8 mouse cellular contexts compared by ENCODE assay signal in genomic region chr1:36939506-36940380, GRCm38 (mm10). TPM values are rescaled to one million over a fixed set of nuclear protein-coding genes. Genes with fewer than 3 reads are reported as not detected.
DNase-seq lines count a peak whose midpoint lies in the region; ATAC-seq and TF ChIP-seq lines count a peak whose summit lies in the region.

No protein-coding gene starts in this region.

- H3K9ac ChIP-seq in forebrain, postnatal 0 days = peak overlapping the region; percentile 96
- H3K9ac ChIP-seq in lung, embryonic 15.5 days = peak overlapping the region; percentile 98

- ATAC-seq in G1E (ENCODE audit: extremely low read depth, insufficient number of reproducible peaks, low FRiP score, poor library complexity, severe bottlenecking) = peak; percentile 31
- ATAC-seq in forebrain, postnatal 0 days = peak; percentile 96
- ATAC-seq in lung, embryonic 15.5 days (ENCODE audit: borderline replicate concordance, extremely low read depth, low FRiP score, low TSS enrichment) = peak; percentile 98

- no peaks in the 10 kb centered on the region for H3K27me3 ChIP-seq in G1E (ENCODE audit: insufficient read depth, low read length)
- no peaks in the 10 kb centered on the region for H3K27me3 ChIP-seq in forebrain, postnatal 0 days (ENCODE audit: insufficient read depth, low read length)
- no peaks in the 10 kb centered on the region for H3K27me3 ChIP-seq in lung, embryonic 15.5 days

- H3K36me3 ChIP-seq in G1E (replicated peaks) = peaks cover 4% of the 10 kb centered on the region
- no peaks in the 10 kb centered on the region for H3K36me3 ChIP-seq in forebrain, postnatal 0 days (ENCODE audit: insufficient read depth)
- H3K36me3 ChIP-seq in lung, embryonic 15.5 days = no peaks in the 10 kb centered on the region

- WGBS in forebrain, postnatal 0 days = 3% methylated on average over 79 of the region's 79 CpGs
- under 1% methylated on average over 66 of the region's 79 CpGs for WGBS in lung, embryonic 15.5 days

- H3K9me3 ChIP-seq in G1E (replicated peaks) = no peaks in the 10 kb centered on the region
- H3K9me3 ChIP-seq in forebrain, postnatal 0 days (ENCODE audit: low read length) = no peaks in the 10 kb centered on the region
- no peaks in the 10 kb centered on the region for H3K9me3 ChIP-seq in lung, embryonic 15.5 days

- H3K4me1 ChIP-seq in G1E (ENCODE audit: insufficient read depth, low read depth, low read length) = peaks cover 71% of the 10 kb centered on the region
- peaks cover 13% of the 10 kb centered on the region for H3K4me1 ChIP-seq in forebrain, postnatal 0 days (ENCODE audit: insufficient read depth)
- peaks cover 21% of the 10 kb centered on the region for H3K4me1 ChIP-seq in lung, embryonic 15.5 days

- H3K4me3 ChIP-seq in G1E (ENCODE audit: low read depth, low read length) = peak overlapping the region; percentile 87
- H3K4me3 ChIP-seq in forebrain, postnatal 0 days (ENCODE audit: low read depth, low read length) = peak overlapping the region; percentile 97
- peak overlapping the region; percentile 100 for H3K4me3 ChIP-seq in lung, embryonic 15.5 days

- no peak for TF ChIP-seq CTCF in G1E (IDR thresholded peaks at IDR 0.05; ENCODE audit: low read depth, low read length)
- no peak for TF ChIP-seq CTCF in forebrain, postnatal 0 days (IDR thresholded peaks at IDR 0.05; ENCODE audit: low read depth)

- DNase-seq in G1E (ENCODE audit: low spot score) = peak; percentile 94
- peak; percentile 93 for DNase-seq in cerebellum, adult 18-20 months
- peak; percentile 97 for DNase-seq in forebrain, postnatal 0 days
- DNase-seq in heart, postnatal 4 days = peak; percentile 94
- DNase-seq in layer of hippocampus, adult 8-10 months (ENCODE audit: low spot score in 2 of 2) = peak; percentile 88 to 90
- DNase-seq in ovary, adult 18-20 months (ENCODE audit: low spot score) = peak; percentile 88
- peak; percentile 93 for DNase-seq in thymus, postnatal 0 days (ENCODE audit: low spot score)

- H3K4me2 ChIP-seq in forebrain, postnatal 0 days (ENCODE audit: low read depth) = peak overlapping the region; percentile 69
- H3K4me2 ChIP-seq in lung, embryonic 15.5 days = peak overlapping the region; percentile 78

- peak overlapping the region; percentile 96 for H3K27ac ChIP-seq in forebrain, postnatal 0 days (ENCODE audit: low read depth, low read length)
- H3K27ac ChIP-seq in lung, embryonic 15.5 days = peak overlapping the region; percentile 88

RNA-seq across cellular contexts. Expression of gene Tmem131, which starts 3.7 kb away (rescaled TPM):
- total RNA-seq in G1E (2014; fragmentation: Nextera tagmentation) (298 and 313 TPM in 2 replicates), G1E (2017) (50.2 and 51.0 TPM in 2 replicates)
- polyA plus RNA-seq in G1E (2012) = 98.2 and 108 TPM in 2 replicates
- 19.9 and 29.3 TPM in 2 replicates for total RNA-seq in forebrain, postnatal 0 days (2014; rRNA removed)
- polyA plus RNA-seq in forebrain, postnatal 0 days (2015; fragmentation: Nextera tagmentation; extraction: Ambion mirVana) = 7.2 and 9.4 TPM in 2 replicates
- total RNA-seq in heart, postnatal 4 days (2021) = 10 to 100 TPM; 37.3 to 40.6 TPM
- 10 to 100 TPM; 52.5 to 65.2 (median 58.2) TPM for total RNA-seq in layer of hippocampus, adult 8-10 months (2022)
- polyA plus RNA-seq in lung, embryonic 15.5 days (2015; fragmentation: Nextera tagmentation; extraction: Ambion mirVana) = 9.9 and 11.4 TPM in 2 replicates
- 13.6 and 15.2 TPM in 2 replicates for polyA plus RNA-seq in thymus, postnatal 0 days (2015; fragmentation: Nextera tagmentation; extraction: Ambion mirVana)

Comparison
In these comparisons a context has a peak if more than half of its experiments do, and no peak if none do; other contexts are left out.
1. Peak in every context shown above with its lines: DNase-seq, ATAC-seq, H3K4me3 ChIP-seq and H3K27ac ChIP-seq.
2. ATAC-seq: peak in every context shown above with its lines; median percentile 98 in lung, embryonic 15.5 days; 96 in forebrain, postnatal 0 days; 31 in G1E.